Mouse (Mus musculus) lung, postnatal 0 days (tissue): ENCODE data around the gene Mettl23. TPM values are rescaled to one million over a fixed set of nuclear protein-coding genes. Genes with fewer than 3 reads are reported as not detected.

Experiments
- ATAC-seq: fragments of 200-750 bp; cut with Nextera tagmentation; 2 replicates; pipeline ENCODE4 v1.8.0; 2017; ENCODE audit warnings: moderate library complexity
- DNase-seq: peaks from one replicate; pipeline ENCODE4 v3.0.0-alpha.2; 2016; ENCODE audit warnings: low spot score
- H3K27ac ChIP-seq: fragments of 300-500 bp; sonication (generic); 2 replicates; pipeline ENCODE4 v1.5.1; 2014; ENCODE audit warnings: antibody characterized with exemption, mild to moderate bottlenecking, low read length, mixed read lengths
- H3K27me3 ChIP-seq: fragments of 300-500 bp; sonication (generic); replicated peaks from 2 replicates; pipeline ENCODE4 v1.6.1; 2014; ENCODE audit warnings: low read length, mixed read lengths; ENCODE audit not compliant: insufficient read depth
- H3K36me3 ChIP-seq: fragments of 300-500 bp; sonication (generic); 2 replicates; pipeline ENCODE4 v1.6.1; 2014; ENCODE audit warnings: low read length, mixed read lengths; ENCODE audit not compliant: insufficient read depth
- H3K4me1 ChIP-seq: fragments of 300-500 bp; sonication (generic); 2 replicates; pipeline ENCODE4 v1.6.1; 2014; ENCODE audit warnings: antibody characterized with exemption, low read depth, low read length, mixed read lengths; ENCODE audit not compliant: insufficient read depth
- H3K4me2 ChIP-seq: fragments of 300-500 bp; sonication (generic); replicated peaks from 2 replicates; pipeline ENCODE4 v1.6.1; 2014; ENCODE audit warnings: low read depth, mild to moderate bottlenecking, low read length, moderate library complexity, mixed read lengths
- H3K4me3 ChIP-seq: fragments of 300-500 bp; sonication (generic); 2 replicates; pipeline ENCODE4 v1.5.1; 2014; ENCODE audit warnings: low read depth, low read length
- H3K9ac ChIP-seq: fragments of 300-500 bp; sonication (generic); replicated peaks from 2 replicates; pipeline ENCODE4 v1.6.1; 2014; ENCODE audit warnings: low read depth, mild to moderate bottlenecking
- H3K9me3 ChIP-seq: fragments of 300-500 bp; sonication (generic); 2 replicates; pipeline ENCODE4 v1.6.1; 2016; ENCODE audit warnings: low read length, mixed read lengths
- CTCF ChIP-seq: IDR thresholded peaks from 2 replicates; pipeline ENCODE4 v1.5.1; 2016; ENCODE audit warnings: antibody characterized with exemption, mild to moderate bottlenecking
- EP300 ChIP-seq: IDR thresholded peaks from 2 replicates; pipeline ENCODE4 v1.6.1; 2016; ENCODE audit warnings: antibody characterized with exemption, mild to moderate bottlenecking, control low read depth
- WGBS: fragments of 180-500 bp; shearing (Covaris S2); extraction: QIAGEN DNeasy Blood & Tissue Kit; methylation state at CpG from one replicate; pipeline ENCODE4 v1.1.7; 2014; 5-methylcytosine and 5-hydroxymethylcytosine counted together
- polyA plus RNA-seq: library from polyadenylated mRNA; unstranded; fragments of >200 nt; fragmentation: Nextera tagmentation; extraction: Ambion mirVana; gene quantifications from 2 replicates; pipeline ENCODE4 v1.2.1, GENCODE M21; 2015

Gene Mettl23
- polyA plus RNA-seq, 1 experiment from 2014 or later = 62.3 TPM

GRCm38 (mm10) chr11:116832172-116832685, 10.8 kb upstream of the Mettl23 start:
- H3K27ac ChIP-seq = no peak overlapping the region
- 39% methylated on average over 4 of the region's 4 CpGs for WGBS

DNA sequence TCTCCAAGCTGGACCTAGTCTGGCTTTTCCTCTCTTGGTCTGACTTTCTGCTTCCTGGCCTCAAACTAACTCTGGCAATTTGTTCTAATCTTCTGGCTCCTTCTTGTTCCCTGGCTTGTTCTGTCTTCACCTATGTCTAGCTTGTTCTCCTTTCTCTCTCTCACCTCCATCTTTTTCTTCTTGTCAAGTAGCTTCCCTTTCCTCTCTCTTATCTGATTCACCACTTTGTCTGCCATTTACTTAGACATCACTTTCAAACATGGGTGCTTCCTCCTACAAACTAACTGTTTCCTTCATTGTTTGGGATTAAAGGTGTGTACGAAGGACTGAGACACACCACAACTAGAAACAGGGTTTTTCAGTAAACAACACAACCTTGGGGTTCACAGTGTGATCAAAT, 8.1 kb upstream of the Mettl23 start:
- Histone ChIP-seq H3K36me3 (peaks cover 21% of the 10 kb centered on the region), H3K27ac (no peak overlapping the region), H3K4me2 (no peak overlapping the region), H3K4me3 (no peak overlapping the region), H3K4me1 (no peaks in the 10 kb centered on the region; the same call in 1 of the 2 replicates), H3K27me3 (no peaks in the 10 kb centered on the region), H3K9ac (no peak overlapping the region), H3K9me3 (no peaks in the 10 kb centered on the region)
- ATAC-seq = no peak
- TF ChIP-seq EP300 (no peak), CTCF (no peak)
- DNase-seq = no peak
- 89% methylated on average over 1 of the region's 1 CpGs for WGBS

More at GRCm38 (mm10) chr11:116832172-116832685, 10.8 kb upstream of the Mettl23 start:
- Histone ChIP-seq H3K4me3 (no peak overlapping the region), H3K9ac (no peak overlapping the region), H3K4me2 (no peak overlapping the region), H3K4me1 (no peaks in the 10 kb centered on the region; the same call in 1 of the 2 replicates), H3K36me3 (peaks cover 12% of the 10 kb centered on the region), H3K27me3 (no peaks in the 10 kb centered on the region), H3K9me3 (no peaks in the 10 kb centered on the region)
- DNase-seq = no peak
- ATAC-seq = no peak
- TF ChIP-seq EP300 = no peak
- no peak for TF ChIP-seq CTCF

DNA sequence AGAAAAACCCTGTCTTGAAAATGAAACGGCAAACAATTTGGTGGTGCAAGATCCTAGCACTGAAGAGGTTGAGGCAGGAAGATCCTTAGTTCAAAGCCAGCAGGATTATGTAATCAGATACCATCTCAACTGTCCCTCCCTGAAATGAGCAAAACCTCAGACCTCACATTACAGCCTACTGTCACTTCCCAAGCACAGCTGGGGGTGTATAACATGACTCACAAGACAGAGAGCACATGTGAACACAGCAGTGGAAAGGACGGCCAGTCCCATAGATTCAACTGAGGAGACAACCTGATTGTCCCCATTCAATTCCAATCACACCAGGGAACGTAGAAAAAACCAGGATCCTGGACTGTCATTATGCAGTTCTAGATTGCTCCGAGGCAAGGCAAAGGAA, 6.8 kb upstream of the Mettl23 start:
- WGBS = 79% methylated on average over 4 of the region's 4 CpGs
- DNase-seq (no peak), ATAC-seq (no peak)
- Histone ChIP-seq H3K27me3 (no peaks in the 10 kb centered on the region), H3K36me3 (peaks cover 32% of the 10 kb centered on the region), H3K4me3 (no peak overlapping the region), H3K9ac (no peak overlapping the region), H3K4me1 (peaks cover 3% of the 10 kb centered on the region; the same call in 1 of the 2 replicates), H3K27ac (no peak overlapping the region), H3K9me3 (no peaks in the 10 kb centered on the region), H3K4me2 (no peak overlapping the region)
- TF ChIP-seq EP300 (no peak), CTCF (no peak)

- no peak overlapping the region for H3K4me3 ChIP-seq
- no peak overlapping the region for H3K4me2 ChIP-seq
- DNase-seq = no peak
- ATAC-seq = no peak
- H3K27ac ChIP-seq = no peak overlapping the region
- peaks cover 32% of the 10 kb centered on the region for H3K36me3 ChIP-seq
- H3K4me1 ChIP-seq = peaks cover 8% of the 10 kb centered on the region
- no peaks in the 10 kb centered on the region for H3K9me3 ChIP-seq
- no peaks in the 10 kb centered on the region for H3K27me3 ChIP-seq
- peak; percentile 41 for TF ChIP-seq CTCF
- no peak for TF ChIP-seq EP300
- 91% methylated on average over 10 of the region's 10 CpGs for WGBS
- no peak overlapping the region for H3K9ac ChIP-seq
These were observed 5.6 kb upstream of the Mettl23 start for GRCm38 (mm10) chr11:116837441-116837840.

DNA sequence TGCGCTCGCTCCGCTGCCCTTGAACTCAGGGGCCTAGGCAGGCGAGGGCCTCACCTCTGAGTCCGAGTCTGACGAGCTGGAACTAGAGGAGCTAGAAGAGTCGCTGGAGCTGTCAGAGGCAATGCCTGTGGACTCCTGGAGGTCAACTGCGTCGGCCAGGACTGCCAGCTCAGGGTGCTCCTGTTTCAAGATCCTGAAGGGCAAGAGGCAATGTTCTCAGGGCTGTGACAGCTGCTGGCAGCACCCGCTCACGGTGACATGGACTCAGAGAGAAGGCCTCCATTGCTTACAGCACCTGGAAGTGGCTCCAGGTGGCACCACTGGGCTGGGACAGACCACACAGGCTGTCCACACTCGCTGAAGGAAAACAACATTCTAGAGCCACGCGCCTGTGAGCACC, 4.1 kb upstream of the Mettl23 start:
- Histone ChIP-seq H3K4me2 (no peak overlapping the region), H3K9ac (no peak overlapping the region), H3K27me3 (no peaks in the 10 kb centered on the region), H3K27ac (no peak overlapping the region), H3K9me3 (no peaks in the 10 kb centered on the region), H3K4me1 (peaks cover 8% of the 10 kb centered on the region), H3K4me3 (no peak overlapping the region), H3K36me3 (peaks cover 31% of the 10 kb centered on the region)
- TF ChIP-seq CTCF (peak; percentile 36), EP300 (no peak)
- 79% methylated on average over 14 of the region's 14 CpGs for WGBS
- ATAC-seq = no peak
- DNase-seq = no peak

DNA sequence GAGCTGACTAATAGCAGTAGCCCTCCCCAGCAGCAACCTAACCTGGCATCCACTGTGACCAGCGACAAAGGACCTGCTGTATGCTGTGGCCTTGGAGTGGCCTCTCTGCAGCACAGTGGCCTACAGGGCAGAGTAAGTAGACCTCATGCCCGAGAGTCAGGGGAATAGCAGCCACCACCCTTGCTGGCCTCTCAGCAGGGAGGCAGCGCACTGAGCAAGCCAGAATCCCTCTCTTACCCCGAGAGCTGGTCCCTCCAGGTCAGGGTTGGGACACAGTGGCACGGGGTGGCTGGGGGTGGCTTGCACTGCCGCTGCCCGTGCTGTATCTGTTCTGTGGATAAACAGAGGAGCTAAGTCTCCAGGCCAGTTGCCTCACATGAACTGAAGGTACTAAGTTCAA, 3.5 kb upstream of the Mettl23 start:
- DNase-seq (no peak), ATAC-seq (no peak)
- no peak overlapping the region for H3K4me3 ChIP-seq
- H3K9me3 ChIP-seq = no peaks in the 10 kb centered on the region
- H3K36me3 ChIP-seq = peaks cover 25% of the 10 kb centered on the region
- no peak overlapping the region for H3K9ac ChIP-seq
- H3K27ac ChIP-seq = no peak overlapping the region
- H3K27me3 ChIP-seq = no peaks in the 10 kb centered on the region
- TF ChIP-seq EP300 (no peak), CTCF (no peak)
- no peak overlapping the region for H3K4me2 ChIP-seq
- peaks cover 13% of the 10 kb centered on the region for H3K4me1 ChIP-seq
- 75% methylated on average over 7 of the region's 7 CpGs for WGBS

- Histone ChIP-seq H3K9me3 (no peaks in the 10 kb centered on the region), H3K4me3 (no peak overlapping the region), H3K27ac (no peak overlapping the region), H3K27me3 (no peaks in the 10 kb centered on the region), H3K9ac (no peak overlapping the region), H3K36me3 (peaks cover 23% of the 10 kb centered on the region), H3K4me1 (peaks cover 13% of the 10 kb centered on the region), H3K4me2 (no peak overlapping the region)
- ATAC-seq (no peak), DNase-seq (no peak)
- 85% methylated on average over 4 of the region's 4 CpGs for WGBS
- TF ChIP-seq CTCF (0 out of 2 replicates have a peak, but pooled peaks have one; percentile 10), EP300 (no peak)
These were observed 2.3 kb upstream of the Mettl23 start for GRCm38 (mm10) chr11:116840748-116841147.
